Mouse (Mus musculus): ENCODE data around the gene Cacna1h. TPM values are rescaled to one million over a fixed set of nuclear protein-coding genes. Genes with fewer than 3 reads are reported as not detected.

Cacna1h gene
- polyA plus RNA-seq, 1 experiment from 2014 or later, result 5.5 TPM

- DNase-seq (ENCODE audit: low spot score) (no peak), ATAC-seq (no peak)
- Histone ChIP-seq H3K9ac (ENCODE audit: low read length) (no peak overlapping the region), H3K4me1 (ENCODE audit: control insufficient read depth, insufficient read depth, low read length) (no peaks in the 10 kb centered on the region), H3K4me2 (ENCODE audit: low read length) (no peak overlapping the region), H3K9me3 (replicated peaks; ENCODE audit: control insufficient read depth, low read length) (no peaks in the 10 kb centered on the region), H3K36me3 (ENCODE audit: control insufficient read depth, insufficient read depth, low read length) (no peaks in the 10 kb centered on the region), H3K27me3 (replicated peaks; ENCODE audit: control insufficient read depth, insufficient read depth, low read length) (no peaks in the 10 kb centered on the region), H3K27ac (ENCODE audit: low read depth, low read length) (no peak overlapping the region), H3K4me3 (ENCODE audit: low read depth, low read length) (no peak overlapping the region)
- 81% methylated on average over 6 of the region's 6 CpGs for WGBS
These were observed 93.6 kb downstream of the Cacna1h start for GRCm38 (mm10) chr17:25340003-25340402.

GRCm38 (mm10) chr17:25338218-25338617 lies 95.4 kb downstream of the Cacna1h start:
- Histone ChIP-seq H3K9me3 (replicated peaks; ENCODE audit: control insufficient read depth, low read length) (no peaks in the 10 kb centered on the region), H3K4me2 (ENCODE audit: low read length) (no peak overlapping the region), H3K27ac (ENCODE audit: low read depth, low read length) (no peak overlapping the region), H3K9ac (ENCODE audit: low read length) (no peak overlapping the region), H3K4me3 (ENCODE audit: low read depth, low read length) (no peak overlapping the region), H3K36me3 (ENCODE audit: control insufficient read depth, insufficient read depth, low read length) (no peaks in the 10 kb centered on the region), H3K27me3 (replicated peaks; ENCODE audit: control insufficient read depth, insufficient read depth, low read length) (no peaks in the 10 kb centered on the region; the same call in 1 of the 2 replicates), H3K4me1 (ENCODE audit: control insufficient read depth, insufficient read depth, low read length) (no peaks in the 10 kb centered on the region)
- no peak for DNase-seq (ENCODE audit: low spot score)
- WGBS, result 83% methylated on average over 4 of the region's 4 CpGs
- no peak for ATAC-seq

- ATAC-seq, result no peak
- WGBS, result under 1% methylated on average over 8 of the region's 8 CpGs
- no peaks in the 10 kb centered on the region for H3K9me3 ChIP-seq (replicated peaks; ENCODE audit: control insufficient read depth, low read length)
These were observed 99.6 kb downstream of the Cacna1h start for GRCm38 (mm10) chr17:25333943-25334342.

GRCm38 (mm10) chr17:25332321-25332720 lies 101.3 kb downstream of the Cacna1h start:
- Histone ChIP-seq H3K4me2 (ENCODE audit: low read length) (no peak overlapping the region), H3K27ac (ENCODE audit: low read depth, low read length) (no peak overlapping the region), H3K27me3 (replicated peaks; ENCODE audit: control insufficient read depth, insufficient read depth, low read length) (no peaks in the 10 kb centered on the region; the same call in 1 of the 2 replicates), H3K4me1 (ENCODE audit: control insufficient read depth, insufficient read depth, low read length) (no peaks in the 10 kb centered on the region), H3K4me3 (ENCODE audit: low read depth, low read length) (no peak overlapping the region), H3K36me3 (ENCODE audit: control insufficient read depth, insufficient read depth, low read length) (no peaks in the 10 kb centered on the region), H3K9me3 (replicated peaks; ENCODE audit: control insufficient read depth, low read length) (no peaks in the 10 kb centered on the region), H3K9ac (ENCODE audit: low read length) (no peak overlapping the region)
- 79% methylated on average over 9 of the region's 9 CpGs for WGBS
- ATAC-seq (no peak), DNase-seq (ENCODE audit: low spot score) (no peak)

More at GRCm38 (mm10) chr17:25333943-25334342, 99.6 kb downstream of the Cacna1h start:
- no peak overlapping the region for H3K27ac ChIP-seq (ENCODE audit: low read depth, low read length)
- peak; percentile 80 for DNase-seq (ENCODE audit: low spot score)
- no peak overlapping the region for H3K9ac ChIP-seq (ENCODE audit: low read length)
- H3K4me2 ChIP-seq (ENCODE audit: low read length), result no peak overlapping the region
- no peaks in the 10 kb centered on the region for H3K4me1 ChIP-seq (ENCODE audit: control insufficient read depth, insufficient read depth, low read length)
- H3K4me3 ChIP-seq (ENCODE audit: low read depth, low read length), result no peak overlapping the region
- no peaks in the 10 kb centered on the region; the same call in 1 of the 2 replicates for H3K27me3 ChIP-seq (replicated peaks; ENCODE audit: control insufficient read depth, insufficient read depth, low read length)
- no peaks in the 10 kb centered on the region for H3K36me3 ChIP-seq (ENCODE audit: control insufficient read depth, insufficient read depth, low read length)

Other genes with a start within 250 kb of the Cacna1h start
- gene BC003965, start 249.2 kb downstream of the Cacna1h start, polyA plus RNA-seq (2014; fragmentation: Nextera tagmentation; extraction: Ambion mirVana), result 35.5 and 39.6 TPM in 2 replicates
- 6.2 and 8.2 TPM in 2 replicates for gene Unkl, start 245.4 kb downstream of the Cacna1h start, polyA plus RNA-seq (2014; fragmentation: Nextera tagmentation; extraction: Ambion mirVana)
- gene Gnptg, start 193.7 kb downstream of the Cacna1h start, polyA plus RNA-seq (2014; fragmentation: Nextera tagmentation; extraction: Ambion mirVana), result 86.8 and 92.0 TPM in 2 replicates
- gene Tsr3, start 193.6 kb downstream of the Cacna1h start, polyA plus RNA-seq (2014; fragmentation: Nextera tagmentation; extraction: Ambion mirVana), result 57.4 and 67.8 TPM in 2 replicates
- gene Baiap3, start 177.4 kb downstream of the Cacna1h start, polyA plus RNA-seq (2014; fragmentation: Nextera tagmentation; extraction: Ambion mirVana), result 4.8 and 9.7 TPM in 2 replicates
- gene Ube2i, start 159.2 kb downstream of the Cacna1h start, polyA plus RNA-seq (2014; fragmentation: Nextera tagmentation; extraction: Ambion mirVana), result 662 and 671 TPM in 2 replicates
- not detected in 2 replicates for gene Prss34, start 135.4 kb downstream of the Cacna1h start, polyA plus RNA-seq (2014; fragmentation: Nextera tagmentation; extraction: Ambion mirVana)
- gene Prss28, start 125.1 kb downstream of the Cacna1h start, polyA plus RNA-seq (2014; fragmentation: Nextera tagmentation; extraction: Ambion mirVana), result not detected in 2 replicates
- gene Prss29, start 115.1 kb downstream of the Cacna1h start, polyA plus RNA-seq (2014; fragmentation: Nextera tagmentation; extraction: Ambion mirVana), result not detected in 2 replicates
- gene Tpsab1, start 88.2 kb downstream of the Cacna1h start, polyA plus RNA-seq (2014; fragmentation: Nextera tagmentation; extraction: Ambion mirVana), result not detected in 2 replicates
- gene Tpsb2, start 67.5 kb downstream of the Cacna1h start, polyA plus RNA-seq (2014; fragmentation: Nextera tagmentation; extraction: Ambion mirVana), result 0.25 TPM in 1 of 2 replicates, not detected in the other
- 0.48 and 1.1 TPM in 2 replicates for gene Tpsg1, start 64.5 kb downstream of the Cacna1h start, polyA plus RNA-seq (2014; fragmentation: Nextera tagmentation; extraction: Ambion mirVana)
- gene Tekt4, start 20.8 kb upstream of the Cacna1h start, polyA plus RNA-seq (2014; fragmentation: Nextera tagmentation; extraction: Ambion mirVana), result 1.2 and 1.4 TPM in 2 replicates
- gene Sstr5, start 63.5 kb upstream of the Cacna1h start, polyA plus RNA-seq (2014; fragmentation: Nextera tagmentation; extraction: Ambion mirVana), result 0.13 and 0.20 TPM in 2 replicates
- gene Sox8, start 136.9 kb upstream of the Cacna1h start, polyA plus RNA-seq (2014; fragmentation: Nextera tagmentation; extraction: Ambion mirVana), result 17.6 and 20.8 TPM in 2 replicates
- gene Lmf1, start 145.3 kb upstream of the Cacna1h start, polyA plus RNA-seq (2014; fragmentation: Nextera tagmentation; extraction: Ambion mirVana), result 18.8 and 19.1 TPM in 2 replicates

All from forebrain, embryonic 14.5 days (tissue).